Mouse (Mus musculus) ES-Bruce4 (cell line): ENCODE measurements around the gene Gm19684.
"Not testable (repeated sequence)": the region's sequence is repeated elsewhere in the genome, so short reads cannot be mapped to it uniquely, and the experiment has no call there.

Experiments used
- CTCF ChIP-seq: IDR thresholded peaks from one replicate; pipeline ENCODE4 v1.8.1; 2011; ENCODE audit warnings: low read depth, low read length
- EP300 ChIP-seq: IDR thresholded peaks from 2 replicates; pipeline ENCODE4 v1.6.1; 2011; ENCODE audit warnings: low read depth, low read length; ENCODE audit not compliant: insufficient read depth
- POLR2A ChIP-seq: IDR thresholded peaks from one replicate; pipeline ENCODE4 v1.8.1; 2011; ENCODE audit warnings: low read length; ENCODE audit not compliant: insufficient read depth

DNA sequence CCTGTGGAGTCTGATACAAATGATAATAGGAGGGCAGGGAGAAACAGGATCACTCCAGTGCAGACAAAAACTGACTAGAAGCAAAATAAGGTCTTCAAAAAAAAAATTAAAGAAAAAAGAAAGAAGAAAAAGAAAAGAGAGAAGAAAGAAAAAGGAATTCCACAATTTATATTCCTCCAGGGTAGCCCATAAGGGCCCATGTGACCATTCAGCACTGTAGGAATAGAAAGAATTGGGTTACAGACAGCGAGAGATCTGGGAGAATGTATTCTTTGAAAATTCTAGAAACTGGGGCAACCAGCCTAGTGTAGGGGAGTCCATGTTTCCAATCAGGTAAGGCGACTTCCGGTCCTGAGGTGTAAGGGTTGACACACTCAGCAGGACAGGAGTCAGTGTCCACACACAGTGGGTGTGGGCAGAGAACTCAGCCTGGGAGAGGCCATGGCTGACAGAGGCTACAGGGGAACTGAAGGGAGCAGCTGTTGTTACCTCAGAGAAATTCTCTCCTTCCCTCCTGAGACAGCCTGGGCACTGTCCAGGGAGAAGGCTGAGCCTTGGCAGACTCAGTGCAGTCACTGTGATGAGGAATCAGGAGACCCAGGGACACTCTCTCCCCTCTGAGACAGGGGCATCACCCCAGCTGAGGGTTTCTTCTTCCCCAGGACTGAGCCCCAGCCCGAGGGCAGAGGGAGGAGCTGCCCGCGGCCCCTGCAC lies 38.8 kb upstream of the Gm19684 start:
- TF ChIP-seq POLR2A, CTCF, EP300: not testable (repeated sequence)
